Mouse (Mus musculus): ENCODE results near the gene Arfip2. TPM values are rescaled to one million over a fixed set of nuclear protein-coding genes. Genes with fewer than 3 reads are reported as not detected.

Arfip2 gene
- polyA plus RNA-seq (2015; fragmentation: Nextera tagmentation; extraction: Ambion mirVana) = 53.0 and 53.2 TPM in 2 replicates

- peaks cover 12% of the 10 kb centered on the region; the same call in 1 of the 2 replicates for H3K4me1 ChIP-seq (replicated peaks; ENCODE audit: control insufficient read depth, insufficient read depth)
- ATAC-seq (ENCODE audit: low FRiP score, low TSS enrichment) (peak; percentile 97), DNase-seq (ENCODE audit: low spot score) (peak; percentile 97)
- no peaks in the 10 kb centered on the region for H3K27me3 ChIP-seq (ENCODE audit: control insufficient read depth, insufficient read depth, low read length)
- H3K9ac ChIP-seq (ENCODE audit: low read length) = peak within 1 kb of the TSS; percentile 88
- WGBS = under 1% methylated on average over 43 of the region's 45 CpGs
- H3K4me2 ChIP-seq (replicated peaks; ENCODE audit: low read depth) = peak within 1 kb of the TSS; percentile 93
- peak within 1 kb of the TSS; percentile 73 for H3K4me3 ChIP-seq (ENCODE audit: low read depth, low read length)
- no peak for TF ChIP-seq CTCF (IDR thresholded peaks at IDR 0.05; ENCODE audit: low read depth)
- TF ChIP-seq EP300 (optimal IDR thresholded peaks at IDR 0.05) = no peak
- H3K36me3 ChIP-seq (ENCODE audit: control insufficient read depth, insufficient read depth, low read length) = peaks cover 3% of the 10 kb centered on the region; the same call in 1 of the 2 replicates
- H3K9me3 ChIP-seq (ENCODE audit: control insufficient read depth, low read length) = no peaks in the 10 kb centered on the region
- H3K27ac ChIP-seq (replicated peaks) = peak within 1 kb of the TSS; percentile 92
These were observed at the start of gene Arfip2, which contains the start of gene Gm45799 for GRCm38 (mm10) chr7:105640233-105640893. TSS of gene Arfip2 (minus strand) at chr7:105640416. TSS of gene Gm45799 (plus strand) at chr7:105640552.

- H3K27ac ChIP-seq (replicated peaks) = no peak overlapping the region
- H3K36me3 ChIP-seq (ENCODE audit: control insufficient read depth, insufficient read depth, low read length) = no peaks in the 10 kb centered on the region
- no peaks in the 10 kb centered on the region for H3K27me3 ChIP-seq (ENCODE audit: control insufficient read depth, insufficient read depth, low read length)
- DNase-seq (ENCODE audit: low spot score) = no peak
- WGBS = 15% methylated on average over 13 of the region's 13 CpGs
- no peak overlapping the region for H3K4me3 ChIP-seq (ENCODE audit: low read depth, low read length)
- no peaks in the 10 kb centered on the region for H3K4me1 ChIP-seq (replicated peaks; ENCODE audit: control insufficient read depth, insufficient read depth)
- H3K9ac ChIP-seq (ENCODE audit: low read length) = no peak overlapping the region
- TF ChIP-seq CTCF (IDR thresholded peaks at IDR 0.05; ENCODE audit: low read depth) (no peak), EP300 (optimal IDR thresholded peaks at IDR 0.05) (no peak)
- no peak overlapping the region for H3K4me2 ChIP-seq (replicated peaks; ENCODE audit: low read depth)
- no peaks in the 10 kb centered on the region for H3K9me3 ChIP-seq (ENCODE audit: control insufficient read depth, low read length)
- no peak for ATAC-seq (ENCODE audit: low FRiP score, low TSS enrichment)
These were observed 45.5 kb upstream of the Arfip2 start for GRCm38 (mm10) chr7:105685541-105686197.

GRCm38 (mm10) chr7:105650639-105651435 is 10.6 kb upstream of the Arfip2 start, which contains the start of gene Dnhd1:
TSS of gene Dnhd1 (plus strand) at chr7:105650827.
- peak within 1 kb of the TSS; percentile 83 for H3K4me2 ChIP-seq (replicated peaks; ENCODE audit: low read depth)
- peak within 1 kb of the TSS; percentile 41 for H3K9ac ChIP-seq (ENCODE audit: low read length)
- ATAC-seq (ENCODE audit: low FRiP score, low TSS enrichment) (peak; percentile 96), DNase-seq (ENCODE audit: low spot score) (peak; percentile 86)
- H3K4me3 ChIP-seq (ENCODE audit: low read depth, low read length) = peak within 1 kb of the TSS; percentile 43
- H3K9me3 ChIP-seq (ENCODE audit: control insufficient read depth, low read length) = no peaks in the 10 kb centered on the region
- WGBS = 1% methylated on average over 17 of the region's 17 CpGs
- H3K27ac ChIP-seq (replicated peaks) = peak within 1 kb of the TSS; percentile 53
- H3K36me3 ChIP-seq (ENCODE audit: control insufficient read depth, insufficient read depth, low read length) = no peaks in the 10 kb centered on the region
- H3K27me3 ChIP-seq (ENCODE audit: control insufficient read depth, insufficient read depth, low read length) = no peaks in the 10 kb centered on the region
- no peaks in the 10 kb centered on the region for H3K4me1 ChIP-seq (replicated peaks; ENCODE audit: control insufficient read depth, insufficient read depth)
- TF ChIP-seq EP300 (optimal IDR thresholded peaks at IDR 0.05) (no peak), CTCF (IDR thresholded peaks at IDR 0.05; ENCODE audit: low read depth) (peak; percentile 72)

DNA sequence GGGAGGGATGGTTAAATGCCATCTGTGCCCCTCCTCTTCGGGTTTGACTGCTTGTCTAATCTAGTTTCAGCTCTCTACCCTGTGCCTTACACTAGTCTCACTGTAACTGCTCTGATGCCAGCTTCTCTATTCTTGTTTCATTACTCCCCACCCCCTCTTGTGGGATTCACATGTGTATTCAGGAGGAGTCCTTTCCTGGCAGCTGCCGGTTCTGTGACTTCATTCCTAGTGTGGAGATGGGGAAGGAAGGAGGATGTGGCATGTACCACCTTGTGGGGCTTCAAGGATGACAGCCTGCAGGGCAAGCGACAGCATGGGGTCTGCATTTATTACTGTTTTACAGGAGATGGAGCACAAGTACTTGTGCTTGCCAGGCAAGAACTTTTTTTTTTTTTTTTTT is 1.7 kb upstream of the Arfip2 start:
- ATAC-seq (ENCODE audit: low FRiP score, low TSS enrichment) = no peak
- WGBS = 62% methylated on average over 3 of the region's 3 CpGs
- Histone ChIP-seq H3K27me3 (ENCODE audit: control insufficient read depth, insufficient read depth, low read length) (no peaks in the 10 kb centered on the region), H3K36me3 (ENCODE audit: control insufficient read depth, insufficient read depth, low read length) (no peaks in the 10 kb centered on the region; the same call in 1 of the 2 replicates), H3K4me3 (ENCODE audit: low read depth, low read length) (no peak overlapping the region), H3K9me3 (ENCODE audit: control insufficient read depth, low read length) (no peaks in the 10 kb centered on the region), H3K9ac (ENCODE audit: low read length) (no peak overlapping the region), H3K4me2 (replicated peaks; ENCODE audit: low read depth) (no peak overlapping the region), H3K27ac (replicated peaks) (no peak overlapping the region), H3K4me1 (replicated peaks; ENCODE audit: control insufficient read depth, insufficient read depth) (peaks cover 12% of the 10 kb centered on the region; the same call in 1 of the 2 replicates)
- TF ChIP-seq CTCF (IDR thresholded peaks at IDR 0.05; ENCODE audit: low read depth) (no peak), EP300 (optimal IDR thresholded peaks at IDR 0.05) (no peak)
- no peak for DNase-seq (ENCODE audit: low spot score)

DNA sequence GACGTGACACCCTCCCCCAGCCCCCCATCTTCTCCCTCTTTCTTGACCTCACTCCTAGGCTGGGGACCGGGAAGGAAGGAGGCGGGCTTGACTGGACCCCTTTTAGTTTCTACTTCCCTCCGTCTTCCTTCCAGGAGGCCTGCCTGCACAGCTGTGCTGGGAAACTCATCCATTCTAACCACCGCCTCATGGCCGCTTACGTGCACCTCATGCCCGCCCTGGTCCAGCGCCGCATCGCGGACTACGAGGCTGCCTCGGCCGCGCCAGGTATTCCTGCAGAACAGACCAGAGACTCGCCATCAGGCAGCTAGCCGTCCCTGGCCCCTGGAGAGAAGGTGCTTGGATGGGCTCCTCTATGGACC is 659 bp upstream of the Arfip2 start:
- WGBS = 1% methylated on average over 18 of the region's 18 CpGs
- ATAC-seq (ENCODE audit: low FRiP score, low TSS enrichment) = peak; percentile 17
- Histone ChIP-seq H3K4me3 (ENCODE audit: low read depth, low read length) (peak overlapping the region; percentile 73), H3K9ac (ENCODE audit: low read length) (peak overlapping the region; percentile 83), H3K4me2 (replicated peaks; ENCODE audit: low read depth) (peak overlapping the region; percentile 93), H3K27ac (replicated peaks) (peak overlapping the region; percentile 92), H3K36me3 (ENCODE audit: control insufficient read depth, insufficient read depth, low read length) (peaks cover 3% of the 10 kb centered on the region; the same call in 1 of the 2 replicates), H3K4me1 (replicated peaks; ENCODE audit: control insufficient read depth, insufficient read depth) (peaks cover 12% of the 10 kb centered on the region; the same call in 1 of the 2 replicates), H3K27me3 (ENCODE audit: control insufficient read depth, insufficient read depth, low read length) (no peaks in the 10 kb centered on the region), H3K9me3 (ENCODE audit: control insufficient read depth, low read length) (no peaks in the 10 kb centered on the region)
- TF ChIP-seq CTCF (IDR thresholded peaks at IDR 0.05; ENCODE audit: low read depth) (peak; percentile 29; the same call in 1 of the 2 replicates), EP300 (optimal IDR thresholded peaks at IDR 0.05) (no peak)
- DNase-seq (ENCODE audit: low spot score) = peak; percentile 48
